Mouse (Mus musculus): ENCODE results near the gene Plcd3.

DNA sequence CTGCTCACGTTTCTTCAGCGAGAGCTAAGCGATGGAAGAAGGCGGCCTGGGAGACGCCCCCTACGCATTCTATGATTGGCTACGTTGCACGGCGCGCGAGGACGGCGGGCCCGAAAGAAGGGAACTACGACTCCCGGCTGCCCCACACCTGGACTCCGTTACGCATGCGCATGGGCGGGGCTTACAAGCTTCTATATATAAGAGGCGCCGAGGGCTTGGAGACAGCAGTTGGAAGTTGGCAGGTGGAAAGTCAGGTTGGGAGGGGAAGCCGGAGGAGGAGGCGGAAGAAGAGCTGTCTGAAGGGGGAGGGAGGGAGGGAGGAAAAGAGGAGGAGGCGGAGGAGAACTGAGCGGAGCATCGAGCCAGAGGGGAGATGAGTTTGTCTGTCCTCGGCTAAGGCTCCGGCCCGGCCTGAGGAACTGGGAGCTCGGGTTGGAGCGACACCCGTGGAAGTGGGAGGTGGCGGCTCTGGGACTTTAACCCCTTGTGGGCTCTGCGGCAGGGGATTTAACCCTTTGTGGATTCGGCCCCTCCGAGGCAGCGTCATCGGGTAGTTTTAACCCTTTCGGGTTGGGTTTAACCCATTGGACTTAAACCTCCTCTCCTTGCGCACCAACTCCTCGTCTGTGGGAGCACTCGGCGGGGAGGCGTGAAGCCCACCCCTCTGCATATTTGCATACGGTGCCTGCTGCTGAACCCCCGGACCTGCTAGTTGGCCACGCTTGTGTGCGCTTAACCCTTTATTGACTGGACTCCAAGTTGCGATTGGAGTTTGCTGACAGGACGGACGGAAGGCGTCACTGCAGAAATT lies 14.8 kb upstream of the Plcd3 start, which contains the start of gene Hexim1:
- TF ChIP-seq ZMIZ1 (IDR thresholded peaks at IDR 0.05; ENCODE audit: low read depth, low read length) = peak; percentile 99
- peak; percentile 100 for TF ChIP-seq POLR2A (IDR thresholded peaks at IDR 0.05; ENCODE audit: low read depth, low read length)
- peak; percentile 100 for TF ChIP-seq NELFE (IDR thresholded peaks at IDR 0.05; ENCODE audit: low read depth, low read length)
- TF ChIP-seq NRF1 (IDR thresholded peaks at IDR 0.05; ENCODE audit: low read depth, low read length) = peak; percentile 98
- TF ChIP-seq USF2 (conservative IDR thresholded peaks at IDR 0.05; ENCODE audit: low read depth, low read length) = no peak
- TF ChIP-seq CTCF (conservative IDR thresholded peaks at IDR 0.05 in 1 of 2, IDR thresholded peaks at IDR 0.05 in 1 of 2; ENCODE audit: low read depth in 2 of 2, low read length in 2 of 2) = no peak

Measured in CH12.LX (cell line).